Mouse (Mus musculus) liver, embryonic 14.5 days (tissue): Measurements from ENCODE around the gene Olfr223. TPM values are rescaled to one million over a fixed set of nuclear protein-coding genes. Genes with fewer than 3 reads are reported as not detected.

ENCODE experiments used
- ATAC-seq: fragments of 200-750 bp; cut with Nextera tagmentation; 2 replicates; pipeline ENCODE4 v1.8.0; 2017; ENCODE audit warnings: moderate number of reproducible peaks, mild to moderate bottlenecking, moderate library complexity; ENCODE audit not compliant: insufficient read depth
- DNase-seq, 3 experiments: peaks; one replicate each; pipeline ENCODE4 v3.0.0-alpha.2; 2012 to 2013; ENCODE audit warnings: low read depth in 3 of 3, low spot score in 3 of 3
- H3K27ac ChIP-seq: fragments of 300-500 bp; sonication (generic); 2 replicates; pipeline ENCODE4 v1.5.1; 2014; ENCODE audit warnings: moderate library complexity, mild to moderate bottlenecking, control low read depth, inconsistent platforms
- H3K27me3 ChIP-seq: fragments of 300-500 bp; sonication (generic); 2 replicates; pipeline ENCODE4 v1.6.1; 2014; ENCODE audit warnings: mild to moderate bottlenecking, low read length, moderate library complexity; ENCODE audit not compliant: control insufficient read depth, insufficient read depth
- H3K36me3 ChIP-seq: fragments of 300-500 bp; sonication (generic); replicated peaks from 2 replicates; pipeline ENCODE4 v1.6.1; 2014; ENCODE audit warnings: low read depth; ENCODE audit not compliant: control insufficient read depth, insufficient read depth
- H3K4me1 ChIP-seq, 2 experiments: fragments of 200-500 bp in 1 of 2; fragments of 300-500 bp in 1 of 2; sonication (generic) in 1 of 2; replicated peaks; 2 replicates each; pipeline ENCODE4 v1.6.1; 2012 to 2014; ENCODE audit warnings: antibody characterized with exemption in 1 of 2, inconsistent platforms in 1 of 2, low read length in 1 of 2; ENCODE audit not compliant: control insufficient read depth in 2 of 2, insufficient read depth in 2 of 2
- H3K4me2 ChIP-seq: fragments of 300-500 bp; sonication (generic); 2 replicates; pipeline ENCODE4 v1.6.1; 2014; ENCODE audit warnings: low read depth, mild to moderate bottlenecking, control low read depth, moderate library complexity
- H3K4me3 ChIP-seq, 2 experiments: fragments of 200-500 bp in 1 of 2; fragments of 300-500 bp in 1 of 2; sonication (generic) in 1 of 2; 2 replicates each; pipeline ENCODE4 v1.5.1; 2012 to 2014; ENCODE audit warnings: low read depth in 2 of 2, low read length in 2 of 2, mild to moderate bottlenecking in 2 of 2, control low read depth in 1 of 2, inconsistent platforms in 1 of 2, moderate library complexity in 1 of 2; ENCODE audit not compliant: insufficient read depth in 1 of 2
- H3K9ac ChIP-seq: fragments of 300-500 bp; sonication (generic); replicated peaks from 2 replicates; pipeline ENCODE4 v1.6.1; 2014; ENCODE audit warnings: mild to moderate bottlenecking, control low read depth, moderate library complexity
- H3K9me3 ChIP-seq: fragments of 300-500 bp; sonication (generic); 2 replicates; pipeline ENCODE4 v1.6.1; 2016; ENCODE audit warnings: low read length, mixed read lengths; ENCODE audit not compliant: control insufficient read depth
- CTCF ChIP-seq: IDR thresholded peaks from 2 replicates; pipeline ENCODE4 v1.5.1; 2016; ENCODE audit warnings: antibody characterized with exemption, low read depth, control low read depth
- EP300 ChIP-seq: IDR thresholded peaks from 2 replicates; pipeline ENCODE4 v1.6.1; 2016; ENCODE audit warnings: antibody characterized with exemption, low read depth
- WGBS: fragments of 180-500 bp; shearing (Covaris S2); extraction: QIAGEN DNeasy Blood & Tissue Kit; methylation state at CpG from one replicate; pipeline ENCODE4 v1.1.7; 2014; ENCODE audit not compliant: insufficient replicate concordance; 5-methylcytosine and 5-hydroxymethylcytosine counted together
- polyA plus RNA-seq, 2 experiments: library from polyadenylated mRNA; depleted of rRNA in 1 of 2; stranded (reverse) in 1 of 2; unstranded in 1 of 2; fragments of >200 nt; fragmentation: Nextera tagmentation in 1 of 2; extraction: Ambion mirVana in 1 of 2; gene quantifications; 2 replicates each; pipeline versions ENCODE4 v1.2.1 to v1.2.3; 2012 to 2014

Gene Olfr223
- polyA plus RNA-seq, 2 experiments, result not detected

GRCm38 (mm10) chr11:59554127-59554526, 39.0 kb downstream of the Olfr223 start:
- no peak overlapping the region for H3K4me3 ChIP-seq
- ATAC-seq (no peak), DNase-seq (no peak)
- H3K9ac ChIP-seq, result no peak overlapping the region
- H3K27ac ChIP-seq, result no peak overlapping the region
- H3K9me3 ChIP-seq, result no peaks in the 10 kb centered on the region
- H3K27me3 ChIP-seq, result no peaks in the 10 kb centered on the region
- no peak overlapping the region for H3K4me2 ChIP-seq
- WGBS, result 82% methylated on average over 11 of the region's 11 CpGs
- H3K4me1 ChIP-seq, result no peaks in the 10 kb centered on the region
- H3K36me3 ChIP-seq, result no peaks in the 10 kb centered on the region
- TF ChIP-seq CTCF (no peak), EP300 (no peak)

- Histone ChIP-seq H3K4me3 (no peak overlapping the region), H3K9ac (no peak overlapping the region), H3K4me2 (no peak overlapping the region)
These were observed 49.1 kb downstream of the Olfr223 start for GRCm38 (mm10) chr11:59544005-59544404.

GRCm38 (mm10) chr11:59543376-59543775, 49.7 kb downstream of the Olfr223 start:
- 54% methylated on average over 3 of the region's 3 CpGs for WGBS
- no peaks in the 10 kb centered on the region for H3K36me3 ChIP-seq
- H3K4me3 ChIP-seq, result no peak overlapping the region
- TF ChIP-seq EP300, result no peak
- TF ChIP-seq CTCF, result no peak
- no peaks in the 10 kb centered on the region for H3K9me3 ChIP-seq
- no peak overlapping the region for H3K4me2 ChIP-seq
- no peak overlapping the region for H3K9ac ChIP-seq
- no peak overlapping the region for H3K27ac ChIP-seq
- peaks cover 0 to 16% of the 10 kb centered on the region in 2 experiments; a peak in 2 of 4 replicates for H3K4me1 ChIP-seq
- DNase-seq (peak in 2 of 3 experiments; percentile 24 to 29), ATAC-seq (no peak)
- no peaks in the 10 kb centered on the region for H3K27me3 ChIP-seq

More at GRCm38 (mm10) chr11:59544005-59544404, 49.1 kb downstream of the Olfr223 start:
- WGBS, result 62% methylated on average over 9 of the region's 9 CpGs
- Histone ChIP-seq H3K27me3 (no peaks in the 10 kb centered on the region), H3K9me3 (no peaks in the 10 kb centered on the region), H3K4me1 (peaks cover 0 to 16% of the 10 kb centered on the region in 2 experiments; a peak in 2 of 4 replicates), H3K27ac (no peak overlapping the region), H3K36me3 (no peaks in the 10 kb centered on the region)
- no peak for TF ChIP-seq CTCF
- TF ChIP-seq EP300, result no peak
- no peak for ATAC-seq
- no peak for DNase-seq

- no peak for DNase-seq
- ATAC-seq, result no peak
- WGBS, result 20% methylated on average over 6 of the region's 6 CpGs
- Histone ChIP-seq H3K27ac (no peak overlapping the region), H3K4me1 (peaks cover 0 to 16% of the 10 kb centered on the region in 2 experiments; a peak in 2 of 4 replicates), H3K9ac (no peak overlapping the region), H3K4me3 (no peak overlapping the region), H3K4me2 (no peak overlapping the region), H3K27me3 (no peaks in the 10 kb centered on the region), H3K9me3 (no peaks in the 10 kb centered on the region), H3K36me3 (no peaks in the 10 kb centered on the region)
- TF ChIP-seq CTCF (no peak), EP300 (no peak)
These were observed 50.6 kb downstream of the Olfr223 start for GRCm38 (mm10) chr11:59542442-59542841.

- WGBS, result 11% methylated on average over 3 of the region's 3 CpGs
- H3K27me3 ChIP-seq, result no peaks in the 10 kb centered on the region
- H3K27ac ChIP-seq, result no peak within 1 kb of the TSS
- no peak within 1 kb of the TSS for H3K4me3 ChIP-seq
- no peak for ATAC-seq
- H3K36me3 ChIP-seq, result no peaks in the 10 kb centered on the region
- no peak within 1 kb of the TSS for H3K9ac ChIP-seq
- peaks cover 0 to 16% of the 10 kb centered on the region in 2 experiments; a peak in 2 of 4 replicates for H3K4me1 ChIP-seq
- H3K9me3 ChIP-seq, result no peaks in the 10 kb centered on the region
- no peak for DNase-seq
- no peak for TF ChIP-seq CTCF
- no peak for TF ChIP-seq EP300
- H3K4me2 ChIP-seq, result no peak within 1 kb of the TSS
These were observed 51.8 kb downstream of the Olfr223 start, which contains the start of gene Nlrp3 for GRCm38 (mm10) chr11:59541324-59541723. Gene Nlrp3 (plus strand): TSS chr11:59541568.
